Mouse (Mus musculus) layer of hippocampus, adult 9-11 months (tissue): ENCODE measurements at regions not wholly inside any gene's neighbourhood (a gene's known extent, or its start where the extent isn't known, plus 50 kb on each side); places are given as distances from the start of the nearest gene placed in this dataset.

Experiments
- DNase-seq: peaks from one replicate; pipeline ENCODE4 v3.0.0; 2022

DNA sequence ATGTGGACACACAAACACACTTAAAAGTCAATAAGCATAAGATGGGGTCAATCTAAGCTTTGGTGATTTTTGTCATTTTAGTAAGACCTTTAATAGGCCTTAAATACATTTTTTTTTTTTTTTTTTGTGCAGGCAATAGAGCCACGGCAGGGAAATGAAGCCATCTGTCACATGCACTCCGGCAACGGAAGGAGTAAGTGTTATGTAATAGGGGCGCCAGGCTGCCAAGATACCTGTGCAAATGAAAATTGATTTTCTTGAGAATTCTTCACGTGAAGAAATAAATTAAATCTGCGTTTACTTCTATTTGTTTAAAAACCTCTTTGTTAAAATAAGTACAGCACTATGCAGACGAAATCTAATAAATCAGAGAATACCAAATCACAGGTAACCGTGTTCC, 54.6 kb upstream of the Card11 start:
- DNase-seq = no peak

DNA sequence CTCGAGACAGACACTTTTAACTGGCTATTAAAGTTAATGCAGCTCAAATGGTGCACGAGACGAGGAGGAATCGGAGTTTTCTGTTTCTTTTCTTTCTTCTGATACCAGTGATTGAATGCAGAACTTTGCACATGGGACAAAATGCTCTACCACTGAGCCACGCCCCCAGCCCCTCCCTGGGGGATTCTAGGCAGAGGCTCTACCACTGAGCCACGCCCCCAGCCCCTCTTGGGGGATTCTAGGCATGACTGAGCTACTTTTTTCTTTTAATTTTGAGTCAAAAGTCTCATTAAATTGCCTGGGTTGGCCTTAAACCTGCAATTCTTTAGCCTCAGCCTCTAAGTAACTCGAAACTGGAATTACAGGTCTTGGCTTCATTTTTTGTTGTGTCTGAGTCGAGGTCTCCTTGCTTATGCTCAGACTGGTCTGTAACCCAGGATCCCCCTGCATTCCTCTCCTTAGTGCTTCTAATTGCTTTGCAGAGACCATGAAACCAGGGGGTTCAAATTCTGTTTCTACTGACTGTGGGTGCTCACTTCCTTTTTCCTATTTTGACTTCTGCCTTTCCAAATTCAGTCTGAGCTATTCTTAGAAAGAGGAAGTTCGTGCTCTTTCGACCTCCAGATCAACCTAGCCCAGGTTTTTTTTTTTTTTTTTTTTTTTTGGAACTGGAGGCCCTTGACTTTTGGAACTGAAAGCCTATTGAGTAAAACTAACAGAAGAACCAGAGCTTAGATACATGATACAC, 55.4 kb upstream of the Card11 start:
- peak; percentile 54 for DNase-seq

DNA sequence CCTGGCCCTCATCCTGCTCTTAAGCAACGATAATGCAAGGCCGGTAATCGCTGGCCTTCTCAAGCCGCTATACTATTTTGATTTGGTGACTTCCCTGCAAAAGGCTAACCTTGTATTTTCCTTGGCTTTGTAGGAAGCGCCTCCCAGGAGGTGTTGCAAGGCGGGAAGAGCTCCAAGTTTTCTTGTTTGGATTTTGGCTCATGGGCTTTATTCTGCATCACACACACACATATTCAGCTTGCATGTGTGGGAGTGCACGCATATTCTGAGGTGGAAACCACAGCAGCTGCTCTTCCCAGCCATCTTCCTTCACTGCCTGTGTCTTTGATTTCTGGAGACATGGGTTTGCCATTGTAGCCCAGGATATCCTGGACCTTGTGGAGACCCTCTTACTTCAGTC, 57.8 kb upstream of the Card11 start:
- peak; percentile 59 for DNase-seq

DNA sequence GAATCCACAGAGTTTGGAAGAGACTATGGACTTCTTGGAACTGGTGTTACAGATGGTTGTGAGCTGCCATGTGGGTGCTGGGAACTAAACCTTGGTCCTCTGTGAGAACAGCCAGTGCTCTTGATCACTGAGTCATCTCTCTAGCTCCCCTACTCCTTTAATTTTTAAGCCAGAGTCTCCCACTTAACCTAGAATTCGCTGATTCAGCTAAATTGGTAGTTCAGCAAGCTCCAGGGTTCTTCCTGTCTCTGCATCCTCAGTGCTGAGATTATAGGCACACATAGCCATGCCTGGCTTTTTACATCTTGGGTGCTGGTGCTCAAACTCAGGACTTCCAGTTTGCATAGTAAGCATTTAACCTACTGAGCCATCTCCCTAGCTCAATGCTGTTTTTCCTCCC, 58.5 kb upstream of the Card11 start:
- no peak for DNase-seq

DNA sequence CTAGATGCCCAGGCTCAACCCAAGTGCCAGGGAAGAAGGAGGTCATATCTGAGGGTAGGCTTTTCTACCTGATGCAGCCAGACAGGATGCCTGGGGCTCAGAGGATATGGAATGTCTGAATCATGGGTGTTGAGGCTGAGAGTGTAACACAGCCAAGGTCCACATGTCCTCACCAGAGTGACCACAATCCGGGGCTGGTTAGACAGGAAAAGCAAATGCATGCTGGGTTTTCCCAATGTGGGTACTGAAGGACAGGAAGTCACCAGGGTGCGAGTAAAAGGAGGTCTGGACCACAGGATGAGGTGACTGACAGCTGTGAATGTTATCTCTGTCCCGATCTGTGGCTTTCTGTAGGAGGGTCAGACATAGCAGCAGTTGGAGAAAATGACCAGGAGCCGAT, 61.8 kb upstream of the Card11 start:
- DNase-seq = peak; percentile 50

DNA sequence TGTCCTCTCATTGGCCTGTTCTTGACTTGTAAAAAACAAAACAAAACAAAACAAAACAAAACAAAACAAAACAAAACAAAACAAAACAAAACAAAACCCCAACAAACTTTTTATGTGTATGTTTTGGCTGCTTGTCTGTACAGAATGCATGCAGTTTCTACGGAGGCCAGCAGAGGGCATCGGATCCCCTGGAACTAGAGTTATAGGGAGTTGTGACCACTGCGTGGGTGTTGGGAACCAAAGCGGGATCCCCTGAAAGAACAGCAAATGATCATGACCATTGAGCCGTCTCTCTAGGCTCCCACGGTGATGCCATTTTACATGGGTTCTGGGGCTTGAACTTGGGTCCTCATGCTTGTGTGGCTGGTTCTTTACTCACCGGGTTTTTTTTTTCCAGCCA, 67.2 kb upstream of the Card11 start:
- DNase-seq = no peak

DNA sequence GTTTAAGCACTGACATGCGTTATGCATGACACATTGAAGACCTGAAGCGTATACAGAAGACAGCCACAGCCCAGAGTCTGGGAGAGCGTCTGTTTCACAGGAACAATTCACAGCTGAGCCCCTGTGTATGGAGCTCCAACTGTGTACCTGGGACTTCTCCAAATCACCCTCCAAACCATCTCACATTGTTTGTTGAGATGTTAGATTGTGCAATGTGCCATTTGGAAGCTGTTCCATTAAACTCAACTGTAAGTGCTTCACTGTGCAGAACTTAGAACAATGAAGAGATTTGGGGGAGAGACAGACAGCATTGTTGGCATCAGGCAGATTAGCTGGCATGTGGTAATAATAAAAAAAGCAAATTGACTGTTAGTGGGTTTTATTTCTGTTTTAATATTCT, 74.1 kb upstream of the Card11 start:
- DNase-seq = peak; percentile 77

DNA sequence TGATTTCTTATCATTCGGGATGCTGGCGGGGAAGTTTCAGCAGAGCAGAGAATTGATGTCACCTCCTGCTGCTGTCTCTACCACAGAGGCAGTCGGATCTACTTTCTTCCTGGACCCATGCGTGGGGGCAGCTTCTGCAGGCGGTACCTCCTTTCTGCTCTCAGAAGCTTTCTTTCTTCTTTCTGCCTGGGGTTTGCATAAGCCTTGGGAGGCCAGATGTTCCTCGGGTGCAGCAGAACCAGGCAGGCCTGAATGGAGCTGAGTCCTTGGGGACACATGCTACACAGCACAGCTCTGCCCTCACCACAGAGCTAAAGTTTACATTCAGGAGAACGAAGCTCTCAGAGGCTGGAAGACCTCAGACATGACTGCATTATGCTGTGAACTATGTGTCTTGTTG, 75.8 kb upstream of the Card11 start:
- DNase-seq = no peak

DNA sequence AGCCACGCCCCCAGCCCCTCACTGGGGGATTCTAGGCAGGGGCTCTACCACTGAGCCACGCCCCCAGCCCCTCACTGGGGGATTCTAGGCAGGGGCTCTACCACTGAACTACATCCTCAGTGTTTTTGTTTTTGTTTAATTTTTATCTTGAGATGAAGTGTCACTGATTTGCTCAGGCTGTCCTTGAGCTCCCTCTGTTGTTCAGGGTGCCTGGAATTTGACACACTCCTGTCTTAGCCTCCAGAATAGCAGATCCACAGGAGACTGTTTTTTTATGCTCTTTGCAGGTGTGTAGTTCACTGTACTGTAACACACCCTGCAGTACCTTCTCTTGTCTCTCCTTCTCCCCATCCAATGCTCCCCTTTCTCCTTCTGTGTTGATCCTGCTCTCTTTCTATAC, 76.6 kb upstream of the Card11 start:
- DNase-seq = no peak

DNA sequence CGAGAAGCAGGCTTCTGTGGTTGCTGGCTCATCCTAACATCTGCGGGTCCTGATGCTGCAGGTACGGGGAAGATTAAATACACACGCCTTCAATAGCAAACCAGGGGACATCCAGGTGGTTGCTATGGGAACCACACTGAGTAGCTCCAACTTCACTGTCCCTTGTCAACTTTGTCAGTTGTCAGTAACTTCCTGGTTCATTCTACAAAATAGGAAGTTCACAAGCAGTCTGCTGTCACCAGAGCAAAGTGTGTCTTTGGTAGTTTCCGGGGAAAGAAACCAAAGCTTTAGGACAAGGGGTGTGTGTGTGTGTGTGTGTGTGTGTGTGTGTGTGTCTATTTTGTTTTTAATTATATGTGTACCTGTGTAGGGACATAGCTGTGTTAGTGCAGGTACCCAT, 80.5 kb upstream of the Card11 start:
- no peak for DNase-seq

DNA sequence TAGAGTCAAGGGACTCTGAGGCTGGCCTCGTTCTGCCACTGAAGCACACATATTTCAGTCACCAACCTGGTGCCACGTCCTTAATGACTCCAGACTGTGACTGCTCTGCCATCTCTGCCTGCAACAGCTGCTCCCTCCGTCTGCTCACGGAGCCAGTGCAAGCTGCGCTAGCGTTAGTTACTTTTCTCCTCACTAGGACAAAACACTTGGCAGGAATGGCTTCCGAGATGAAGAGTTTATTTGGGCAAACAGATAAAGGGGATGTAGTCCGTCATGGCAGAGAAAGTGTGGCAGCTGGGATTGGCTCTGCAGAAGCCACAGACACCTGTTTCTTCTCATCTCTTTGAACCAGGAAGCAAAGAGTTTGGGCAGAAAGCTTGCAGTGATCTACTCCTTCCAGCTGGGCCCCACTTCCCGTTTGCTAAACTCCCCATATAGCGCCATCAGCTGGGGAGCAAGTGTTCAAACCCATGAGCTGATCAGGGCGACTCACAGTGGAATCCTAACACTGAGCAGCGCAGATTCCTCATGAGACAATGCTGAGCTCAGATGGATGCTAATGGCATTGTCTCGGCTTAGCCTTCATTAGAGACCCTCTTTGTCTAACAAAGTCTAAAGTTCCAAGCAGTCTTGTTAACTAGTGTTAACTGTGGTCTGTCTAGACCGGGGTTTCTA, 83.8 kb upstream of the Card11 start:
- peak; percentile 33 for DNase-seq

DNA sequence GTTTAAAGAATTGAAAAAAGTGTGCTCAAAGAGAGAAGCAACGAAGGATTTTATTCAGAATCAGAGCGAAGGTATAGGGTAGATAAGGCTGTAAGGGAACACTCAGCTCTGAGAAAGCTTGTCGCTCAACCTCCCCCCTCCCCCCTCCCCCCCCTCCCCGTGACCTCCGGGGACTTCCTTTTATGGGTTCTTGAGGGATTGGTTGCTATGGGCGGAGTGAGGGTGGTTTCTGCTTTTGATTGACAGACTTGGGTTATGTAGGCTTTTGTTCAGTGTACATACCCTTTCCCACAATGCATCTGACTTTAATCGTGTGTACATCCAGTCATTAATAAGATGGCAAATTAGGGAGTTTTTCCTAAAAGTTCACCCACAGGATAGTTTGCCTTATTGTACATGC, 84.4 kb upstream of the Card11 start:
- DNase-seq = no peak

DNA sequence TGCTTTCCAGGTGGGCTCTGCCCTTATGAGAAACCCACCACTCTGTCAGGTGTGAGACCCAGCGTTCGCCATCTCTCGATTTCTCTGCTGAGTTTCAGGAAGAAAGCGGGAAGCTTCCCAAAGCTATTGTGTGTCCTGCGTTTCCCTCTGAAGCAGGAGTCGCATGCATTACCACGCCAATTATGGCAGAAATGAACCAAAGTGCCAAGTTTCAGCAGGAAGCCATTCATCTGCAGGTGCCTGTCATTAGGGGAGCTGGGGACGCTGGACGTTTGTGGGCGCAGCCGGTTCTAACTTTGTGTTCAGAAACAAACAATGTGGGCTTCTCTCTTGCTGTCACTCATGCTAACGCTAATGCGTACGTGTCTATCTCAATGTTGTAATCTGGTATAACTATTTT, 91.3 kb upstream of the Card11 start:
- DNase-seq = no peak

DNA sequence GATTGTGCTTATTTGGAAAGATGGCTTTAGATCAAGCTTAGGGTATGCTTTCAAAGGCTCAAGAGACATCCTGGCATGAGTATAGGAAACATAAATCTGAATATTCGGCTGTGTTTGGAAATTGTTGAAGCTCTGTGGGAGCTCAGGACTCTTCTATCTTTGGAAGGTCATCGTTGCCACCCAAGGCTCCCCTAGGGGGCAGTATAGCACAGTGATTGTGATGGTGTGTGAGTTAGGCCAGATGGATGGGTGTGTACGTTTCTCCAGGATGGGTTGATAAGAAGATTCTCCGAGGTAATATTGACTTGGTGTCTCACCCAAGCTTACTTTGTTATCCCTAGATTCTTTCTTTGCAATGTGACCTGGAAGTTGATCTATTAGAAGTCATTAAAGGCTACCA, 93.3 kb upstream of the Card11 start:
- peak; percentile 51 for DNase-seq

DNA sequence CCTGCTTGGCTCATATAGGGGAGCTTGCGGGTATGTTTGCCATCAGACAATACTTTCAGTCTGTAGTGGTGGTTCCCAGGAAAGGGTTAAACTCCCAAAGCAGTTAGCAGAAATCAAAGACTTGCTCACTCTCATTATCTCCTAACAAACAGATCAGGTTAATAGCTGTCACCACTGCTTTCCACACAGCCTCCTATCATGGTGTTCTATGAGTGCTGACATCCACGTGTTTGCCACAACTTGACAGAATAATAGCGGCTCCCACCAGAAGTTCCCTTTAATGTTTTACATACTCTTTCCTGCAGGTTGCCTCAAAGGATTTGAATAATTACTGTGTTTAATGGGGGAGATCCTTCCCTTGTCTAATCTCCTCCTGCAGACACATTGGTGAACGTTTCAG, 97.5 kb upstream of the Card11 start:
- no peak for DNase-seq

DNA sequence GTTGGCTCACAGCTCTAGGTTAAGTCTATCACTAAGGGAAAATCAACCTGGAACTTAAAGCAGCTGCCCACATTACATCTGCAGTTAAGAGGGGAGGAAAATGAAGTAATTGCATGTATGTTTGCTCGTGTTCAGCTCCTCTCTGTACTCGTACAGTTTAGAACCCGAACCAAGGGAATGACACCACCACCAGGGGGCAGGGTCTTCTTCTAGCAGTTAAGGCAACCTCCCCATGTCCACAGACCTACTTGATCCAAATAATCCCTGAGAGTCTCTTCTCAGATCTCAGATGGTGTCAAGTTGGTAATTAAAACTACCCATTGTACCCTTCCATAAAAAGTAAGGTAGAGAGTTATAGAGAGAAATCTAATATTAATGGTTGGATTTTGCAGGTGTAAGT, 111.3 kb upstream of the Card11 start:
- DNase-seq = no peak

DNA sequence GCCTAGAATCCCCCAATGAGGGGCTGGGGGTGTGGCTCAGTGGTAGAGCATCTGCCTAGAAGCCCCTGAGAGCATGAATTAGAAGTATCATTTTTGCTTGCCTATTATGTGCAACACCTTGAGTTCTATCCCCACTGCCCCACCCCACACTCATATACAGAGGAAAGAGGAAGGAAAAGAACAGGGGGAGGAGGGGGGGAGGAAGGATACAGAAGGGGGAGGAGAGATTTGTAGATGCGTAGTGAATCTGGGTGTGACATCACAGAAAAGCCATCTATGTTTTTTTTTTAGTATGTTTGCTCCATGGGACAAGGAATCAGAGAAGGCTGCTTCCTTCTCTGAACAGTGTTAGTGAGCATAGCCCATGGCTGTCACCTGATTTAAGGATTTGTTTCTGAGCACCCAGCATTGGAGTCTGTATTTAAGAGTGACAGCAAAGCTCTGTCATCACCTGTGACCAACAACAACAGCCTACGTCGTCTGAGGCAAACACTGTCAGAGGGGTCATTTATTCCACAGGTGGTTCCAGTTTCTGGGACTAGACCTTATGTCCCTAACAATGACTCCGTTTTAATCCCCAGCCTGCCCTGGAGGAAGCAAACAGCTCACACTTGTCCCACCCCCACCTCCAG, 115.0 kb upstream of the Card11 start:
- DNase-seq = no peak

DNA sequence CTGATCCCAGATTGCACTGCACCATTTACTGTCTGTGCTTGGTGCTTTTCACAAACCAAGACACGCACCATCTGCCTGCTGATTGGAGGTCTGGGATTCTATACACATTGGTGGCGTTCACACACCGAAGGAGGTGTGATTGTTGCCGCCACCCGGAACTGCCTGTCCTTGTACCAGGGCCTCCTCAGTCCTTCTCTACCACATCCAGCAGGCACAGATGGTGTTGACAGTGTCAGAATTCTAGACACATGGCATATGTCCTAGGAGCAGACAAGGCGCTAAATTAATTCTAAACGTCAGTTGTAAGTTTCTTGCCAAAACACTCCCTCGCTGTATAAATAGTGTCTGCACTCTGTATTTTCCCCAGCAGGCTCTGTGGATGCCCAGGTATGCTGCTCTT, 115.6 kb upstream of the Card11 start:
- DNase-seq = peak; percentile 90

DNA sequence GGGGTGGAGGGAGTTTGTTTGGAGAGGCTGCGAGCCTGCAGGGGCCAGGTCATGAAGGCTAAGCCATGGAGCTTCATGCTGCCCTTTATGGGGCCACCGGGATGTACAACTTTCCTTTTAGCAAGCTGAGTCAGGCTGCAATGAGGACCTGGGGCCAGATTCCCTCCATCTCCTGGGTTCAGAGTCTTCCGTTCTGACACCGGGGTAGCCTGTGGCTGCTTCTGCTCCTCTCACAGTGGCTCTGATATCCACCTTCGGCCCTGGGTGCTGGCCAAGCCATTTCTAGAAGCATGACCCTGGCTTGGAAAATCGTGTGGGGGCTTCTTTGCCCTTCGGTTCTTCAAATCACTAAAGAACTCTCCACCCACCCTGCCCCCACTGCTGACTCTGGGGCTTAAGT, 115.4 kb upstream of the Sdk1 start:
- no peak for DNase-seq

DNA sequence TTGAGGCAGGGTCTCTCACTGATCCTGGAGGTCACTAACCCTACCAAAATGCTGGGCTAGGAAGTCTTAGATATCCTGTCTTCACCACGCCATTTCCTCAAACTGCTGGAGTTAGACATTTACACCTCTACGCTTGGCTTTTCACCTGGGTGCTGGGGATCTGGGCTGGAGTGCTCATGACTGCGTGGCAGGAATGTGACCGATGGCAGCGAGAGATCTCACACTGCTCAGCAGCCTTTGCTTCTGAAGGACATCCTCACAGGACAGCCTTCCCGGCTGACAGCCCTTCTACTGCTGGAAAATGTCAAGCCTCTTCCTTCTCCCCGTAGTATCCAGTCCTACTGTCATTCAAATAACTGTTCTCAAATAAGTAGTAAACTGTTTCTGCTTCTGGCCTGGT, 114.8 kb upstream of the Sdk1 start:
- no peak for DNase-seq

DNA sequence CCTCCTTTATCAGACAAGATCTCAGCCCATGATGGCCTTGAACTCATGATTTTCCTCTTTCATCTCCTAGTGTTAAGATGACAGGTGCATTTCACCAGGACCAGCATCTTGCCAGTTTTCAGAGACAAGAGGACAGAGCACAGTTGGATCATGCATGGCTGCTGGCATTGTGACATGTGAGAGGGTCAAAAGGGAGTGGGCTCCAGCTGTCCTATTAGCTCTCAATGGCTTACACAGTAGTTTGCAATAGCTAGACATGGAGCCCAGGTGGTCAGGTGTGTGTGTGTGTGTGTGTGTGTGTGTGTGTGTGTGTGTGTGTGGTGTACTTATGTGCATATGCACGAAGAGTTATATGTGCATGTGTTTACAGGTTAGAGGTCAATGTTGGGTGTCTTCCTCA, 110.3 kb upstream of the Sdk1 start:
- DNase-seq = no peak

DNA sequence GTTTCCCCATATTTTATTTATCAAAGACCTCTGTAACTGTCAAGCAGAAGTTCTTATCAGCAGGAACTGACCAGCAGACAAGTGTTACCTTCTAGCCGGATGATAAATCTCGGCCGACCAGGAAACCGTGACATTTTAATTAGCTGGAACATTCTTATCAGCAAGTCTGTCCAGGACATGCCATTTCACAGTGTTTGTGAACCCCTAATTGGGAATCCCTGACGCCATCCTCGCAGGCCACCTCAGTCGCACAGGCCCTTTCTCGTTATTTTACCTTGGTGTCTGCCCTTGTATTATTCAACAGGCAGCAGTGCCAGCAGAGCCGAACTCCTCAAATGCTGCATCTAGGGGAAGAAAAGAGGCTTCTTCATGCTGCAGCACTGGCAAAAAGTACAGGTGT, 109.4 kb upstream of the Sdk1 start:
- DNase-seq = no peak

DNA sequence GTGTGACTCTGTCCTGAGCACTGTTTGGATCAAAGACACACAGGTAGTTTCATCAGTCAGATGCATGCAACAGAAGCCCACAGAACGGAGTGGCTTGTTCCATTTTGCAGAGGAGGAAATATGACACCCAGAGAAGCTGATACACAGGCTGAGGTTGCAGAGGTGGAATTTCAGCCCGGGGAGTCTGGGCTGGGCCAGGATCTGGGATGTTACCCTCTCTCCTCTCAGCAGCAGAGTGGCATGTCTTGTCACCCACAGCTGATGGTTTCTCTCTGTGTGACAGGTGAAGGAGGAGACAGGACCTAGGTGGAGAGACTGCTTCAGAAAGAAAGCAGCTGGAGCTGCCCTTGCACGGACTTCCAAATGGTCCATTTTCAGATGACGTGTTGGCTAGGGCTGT, 105.1 kb upstream of the Sdk1 start:
- DNase-seq = no peak

DNA sequence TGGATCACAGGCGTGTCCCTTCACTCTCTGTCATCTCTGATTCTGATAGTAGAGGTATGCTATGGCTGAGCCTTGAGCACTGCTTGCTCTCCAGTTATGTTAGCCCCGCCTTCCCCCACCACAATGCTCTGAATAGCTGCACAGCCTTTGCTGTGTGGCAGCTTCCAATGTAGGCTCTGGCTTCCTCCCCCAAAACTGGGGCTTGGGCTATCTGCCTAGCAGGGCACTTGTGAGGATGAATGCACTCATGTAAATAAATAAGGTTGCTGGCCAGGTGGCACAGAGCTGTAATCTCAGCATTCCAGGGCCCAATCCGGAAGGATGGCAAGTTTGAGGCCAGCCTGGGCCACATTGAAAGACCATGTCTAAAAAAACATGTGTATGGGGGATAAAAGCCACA, 103.6 kb upstream of the Sdk1 start:
- DNase-seq = no peak
